Mouse (Mus musculus) myocyte (in vitro differentiated cells): ENCODE data around the gene Mto1.

Experiments
- CEBPB ChIP-seq: IDR thresholded peaks from 2 replicates; pipeline ENCODE4 v1.6.1; 2011; ENCODE audit warnings: mild to moderate bottlenecking, moderate library complexity; ENCODE audit not compliant: poor library complexity, insufficient read depth, severe bottlenecking
- E2F4 ChIP-seq: IDR thresholded peaks from one replicate; pipeline ENCODE4 v1.6.1; 2011; ENCODE audit warnings: mild to moderate bottlenecking, control low read depth, moderate library complexity; ENCODE audit not compliant: insufficient read depth
- MAX ChIP-seq: IDR thresholded peaks from one replicate; pipeline ENCODE4 v1.6.1; 2011; ENCODE audit warnings: low read depth, mild to moderate bottlenecking, control low read depth
- MYOD1 ChIP-seq, 3 experiments: IDR thresholded peaks; one replicate each; pipeline ENCODE4 v1.6.1; 2011; ENCODE audit warnings: control low read depth in 2 of 3, low read depth in 2 of 3, mild to moderate bottlenecking in 2 of 3, moderate library complexity in 1 of 3; ENCODE audit not compliant: insufficient read length in 2 of 3, control insufficient read depth in 1 of 3
- MYOG ChIP-seq, 3 experiments: IDR thresholded peaks; one replicate each; pipeline ENCODE4 v1.6.1; 2011; ENCODE audit warnings: control low read depth in 2 of 3, low read depth in 2 of 3, mild to moderate bottlenecking in 2 of 3; ENCODE audit not compliant: insufficient read length in 2 of 3, control insufficient read depth in 1 of 3, insufficient read depth in 1 of 3
- POLR2A ChIP-seq: IDR thresholded peaks from one replicate; pipeline ENCODE4 v1.6.1; 2011; ENCODE audit warnings: low read depth, mild to moderate bottlenecking, control low read depth, moderate library complexity; ENCODE audit not compliant: insufficient read length
- POLR2AphosphoS2 ChIP-seq: IDR thresholded peaks from one replicate; pipeline ENCODE4 v1.6.1; 2011; ENCODE audit warnings: low read depth, control low read depth; ENCODE audit not compliant: insufficient read length
- SRF ChIP-seq: IDR thresholded peaks from one replicate; pipeline ENCODE4 v1.6.1; 2011; ENCODE audit warnings: low read depth; ENCODE audit not compliant: control insufficient read depth, insufficient read length
- TCF12 ChIP-seq: IDR thresholded peaks from one replicate; pipeline ENCODE4 v1.6.1; 2011; ENCODE audit warnings: mild to moderate bottlenecking, control low read depth; ENCODE audit not compliant: poor library complexity, insufficient read depth, severe bottlenecking
- TCF3 ChIP-seq: IDR thresholded peaks from one replicate; pipeline ENCODE4 v1.6.1; 2011; ENCODE audit warnings: low read depth, control low read depth; ENCODE audit not compliant: insufficient read length
- USF1 ChIP-seq: IDR thresholded peaks from one replicate; pipeline ENCODE4 v1.6.1; 2011; ENCODE audit warnings: low read depth, mild to moderate bottlenecking, control low read depth, moderate library complexity

DNA sequence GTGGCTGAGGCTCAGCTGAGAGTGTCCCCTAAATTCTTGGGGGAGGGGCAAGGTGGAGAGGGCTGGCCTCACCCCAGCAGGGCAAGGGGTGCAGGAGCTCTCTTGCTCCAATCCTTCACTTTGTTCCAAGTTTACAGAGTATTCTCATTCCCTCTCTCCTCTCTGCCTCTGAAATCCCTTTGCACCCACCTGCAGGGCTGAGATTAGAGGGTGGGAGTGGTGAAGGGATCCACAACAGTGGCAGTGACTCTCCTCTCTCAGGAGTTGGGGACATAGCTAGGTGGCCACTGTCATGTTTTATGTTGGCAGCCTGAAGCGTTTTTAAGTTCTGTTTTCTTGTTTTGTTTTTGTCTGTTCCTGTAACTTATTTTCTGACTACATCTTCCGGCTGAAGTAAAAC is 18.5 kb upstream of the Mto1 start:
- TF ChIP-seq POLR2A (no peak), POLR2AphosphoS2 (no peak), E2F4 (no peak), SRF (no peak), TCF3 (no peak), MYOG (IDR thresholded peaks at IDR 0.05; ENCODE audit: control insufficient read depth in 1 of 3, insufficient read depth in 1 of 3, insufficient read length in 2 of 3, low read depth in 2 of 3) (no peak), TCF12 (no peak), USF1 (no peak), MYOD1 (IDR thresholded peaks at IDR 0.05; ENCODE audit: control insufficient read depth in 1 of 3, insufficient read length in 2 of 3, low read depth in 2 of 3) (no peak), MAX (no peak), CEBPB (no peak)
